Mouse (Mus musculus) c-Kit-positive CD71-negative TER-119-negative erythroid progenitor cells, embryonic 14.5 days (primary cell): ENCODE measurements around the gene Timm23.

Experiments
- DNase-seq: peaks from one replicate; pipeline ENCODE4 v3.0.0-alpha.2; 2013; ENCODE audit warnings: low read depth

Timm23 gene

DNA sequence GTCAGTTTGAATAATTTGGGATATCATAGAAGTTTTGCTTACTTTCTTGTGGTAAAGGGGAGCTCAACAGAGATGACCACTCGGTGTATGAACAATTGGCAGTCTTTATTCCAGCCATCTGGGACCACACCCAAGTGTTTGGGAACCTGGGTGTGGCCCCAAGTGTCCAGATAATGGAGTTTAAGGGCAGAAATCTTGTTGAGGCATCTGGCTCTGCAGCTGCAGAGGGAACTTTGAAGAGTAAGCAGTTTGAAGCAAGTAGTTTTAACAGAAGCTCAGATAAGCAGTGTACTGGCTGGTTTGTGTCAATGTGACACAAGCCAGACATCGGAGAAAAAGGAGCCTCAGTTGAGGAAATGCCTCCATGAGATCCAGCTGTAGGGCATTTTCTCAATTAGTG, 67.4 kb downstream of the Timm23 start:
- DNase-seq: no peak

DNA sequence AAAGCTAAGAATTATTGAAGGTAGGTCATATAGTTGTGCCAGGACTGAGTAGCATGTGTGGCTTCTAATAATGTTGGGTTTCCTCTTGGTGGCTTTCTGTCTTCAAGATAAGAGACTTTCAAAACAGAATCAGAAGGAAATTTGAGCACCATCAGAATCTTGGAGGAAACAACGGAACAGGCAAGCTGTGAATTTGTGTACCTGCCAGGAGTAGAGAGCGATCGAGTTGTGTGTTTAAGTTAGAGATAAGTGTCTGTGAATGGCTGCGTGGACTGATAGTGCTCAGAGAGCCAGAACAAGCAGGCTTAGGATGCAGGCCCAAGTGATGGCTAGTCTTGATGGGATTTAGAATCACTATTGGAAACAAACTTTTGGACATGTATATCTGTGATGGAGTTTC, 69.9 kb downstream of the Timm23 start:
- DNase-seq: no peak
